Mouse (Mus musculus) stomach, embryonic 16.5 days (tissue): ENCODE measurements around the gene 2310022A10Rik. TPM values are rescaled to one million over a fixed set of nuclear protein-coding genes. Genes with fewer than 3 reads are reported as not detected.
A peak's percentile ranks its signal among the peaks of the same experiment; 100 is the strongest.

ENCODE experiments used
- ATAC-seq: fragments of 200-750 bp; cut with Nextera tagmentation; 2 replicates; pipeline ENCODE4 v1.8.0; 2017; ENCODE audit warnings: moderate number of reproducible peaks, moderate TSS enrichment; ENCODE audit not compliant: insufficient read depth, low FRiP score
- H3K27ac ChIP-seq: fragments of 300-500 bp; sonication (generic); 2 replicates; pipeline ENCODE4 v1.5.1; 2014; ENCODE audit warnings: low read length
- H3K27me3 ChIP-seq: fragments of 300-500 bp; sonication (generic); 2 replicates; pipeline ENCODE4 v1.6.1; 2014; ENCODE audit warnings: low read length, control low read depth, mixed read lengths; ENCODE audit not compliant: control insufficient read depth, insufficient read depth
- H3K36me3 ChIP-seq: fragments of 300-500 bp; sonication (generic); 2 replicates; pipeline ENCODE4 v1.6.1; 2014; ENCODE audit warnings: low read length; ENCODE audit not compliant: control insufficient read depth, insufficient read depth
- H3K4me1 ChIP-seq: fragments of 300-500 bp; sonication (generic); 2 replicates; pipeline ENCODE4 v1.6.1; 2014; ENCODE audit warnings: low read length, control low read depth, mixed read lengths; ENCODE audit not compliant: control insufficient read depth, insufficient read depth
- H3K4me2 ChIP-seq: fragments of 300-500 bp; sonication (generic); 2 replicates; pipeline ENCODE4 v1.6.1; 2014; ENCODE audit warnings: low read depth, low read length, mixed read lengths
- H3K4me3 ChIP-seq: fragments of 300-500 bp; sonication (generic); replicated peaks from 2 replicates; pipeline ENCODE4 v1.5.1; 2014; ENCODE audit warnings: mild to moderate bottlenecking, low read length
- H3K9ac ChIP-seq: fragments of 300-500 bp; sonication (generic); 2 replicates; pipeline ENCODE4 v1.6.1; 2014; ENCODE audit warnings: low read length
- H3K9me3 ChIP-seq: fragments of 300-500 bp; sonication (generic); replicated peaks from 2 replicates; pipeline ENCODE4 v1.6.1; 2016; ENCODE audit warnings: low read length, control low read depth; ENCODE audit not compliant: control insufficient read depth
- WGBS: fragments of 180-500 bp; shearing (Covaris S2); extraction: QIAGEN DNeasy Blood & Tissue Kit; methylation state at CpG from one replicate; pipeline ENCODE4 v1.1.7; 2014; 5-methylcytosine and 5-hydroxymethylcytosine counted together
- polyA plus RNA-seq: library from polyadenylated mRNA; unstranded; fragments of >200 nt; fragmentation: Nextera tagmentation; extraction: Ambion mirVana; gene quantifications from 2 replicates; pipeline ENCODE4 v1.2.1, GENCODE M21; 2015

2310022A10Rik gene
- polyA plus RNA-seq, 1 experiment from 2014 or later, result 25.6 TPM

DNA sequence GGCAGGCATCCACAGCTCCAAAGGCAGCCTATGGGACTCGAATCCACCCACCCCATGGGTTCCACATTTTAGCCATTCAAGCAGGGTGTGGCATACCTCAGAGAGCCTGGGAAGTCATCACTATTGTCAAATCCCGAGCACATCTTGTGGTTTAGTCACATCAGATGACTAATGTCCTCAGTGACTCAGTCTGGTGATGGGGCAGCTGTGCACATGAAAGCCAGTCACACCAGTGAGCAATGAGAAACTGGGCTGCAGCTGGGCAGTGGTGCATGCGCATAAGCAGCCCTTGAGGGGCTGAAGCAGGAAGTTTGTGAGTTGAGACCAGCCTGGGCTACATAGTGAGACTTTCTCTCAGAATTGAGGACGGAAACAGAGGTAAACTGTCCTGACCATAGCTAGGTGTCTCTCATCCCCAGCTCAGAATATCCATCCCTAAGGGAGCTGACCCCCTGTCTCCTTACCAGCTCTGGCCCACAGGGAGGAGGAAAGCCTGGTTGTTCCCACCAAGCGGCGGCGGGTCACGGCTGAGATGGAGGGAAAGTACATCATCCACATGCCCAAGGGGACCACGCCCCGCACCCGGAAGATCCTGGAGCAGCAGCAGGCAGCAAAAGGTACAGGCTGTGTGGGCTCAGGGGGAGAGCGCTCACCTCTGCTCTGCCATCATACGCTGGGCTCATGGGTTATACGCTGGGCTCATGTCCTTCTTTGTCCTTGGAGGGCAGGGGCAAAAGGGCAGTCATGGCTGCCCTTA, 21.3 kb downstream of the 2310022A10Rik start:
- 90% methylated on average over 14 of the region's 14 CpGs for WGBS
- Histone ChIP-seq H3K36me3 (peaks cover 4% of the 10 kb centered on the region), H3K27me3 (no peaks in the 10 kb centered on the region), H3K9me3 (no peaks in the 10 kb centered on the region), H3K4me3 (no peak overlapping the region), H3K27ac (no peak overlapping the region), H3K4me2 (no peak overlapping the region), H3K4me1 (no peaks in the 10 kb centered on the region), H3K9ac (no peak overlapping the region)
- peak; percentile 8; the same call in 1 of the 2 replicates for ATAC-seq

DNA sequence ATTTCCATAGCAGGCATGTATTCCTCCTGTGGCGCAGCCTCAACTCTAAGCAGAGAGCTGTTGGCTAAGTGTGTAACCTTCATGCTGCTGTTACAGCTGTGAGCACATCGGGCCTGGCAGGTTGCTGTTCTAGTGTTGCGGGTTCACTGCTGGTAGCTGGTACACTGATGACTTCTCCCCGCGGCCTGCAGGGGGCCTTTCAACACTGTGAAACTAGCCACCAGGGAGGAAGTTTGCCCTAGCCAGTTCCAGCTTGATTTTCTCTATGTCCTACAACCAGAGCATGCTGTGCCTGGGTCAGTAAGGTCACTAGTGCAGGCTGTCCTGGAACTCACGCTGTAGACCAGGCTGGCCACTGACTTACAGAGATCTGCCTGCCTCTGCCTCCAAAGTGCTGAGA, 23.9 kb downstream of the 2310022A10Rik start:
- ATAC-seq, result no peak
- Histone ChIP-seq H3K4me1 (no peaks in the 10 kb centered on the region), H3K4me2 (no peak overlapping the region), H3K9me3 (no peaks in the 10 kb centered on the region), H3K27me3 (no peaks in the 10 kb centered on the region), H3K27ac (no peak overlapping the region), H3K9ac (no peak overlapping the region), H3K36me3 (no peaks in the 10 kb centered on the region; the same call in none of the 2 replicates), H3K4me3 (no peak overlapping the region)
- 66% methylated on average over 6 of the region's 6 CpGs for WGBS

DNA sequence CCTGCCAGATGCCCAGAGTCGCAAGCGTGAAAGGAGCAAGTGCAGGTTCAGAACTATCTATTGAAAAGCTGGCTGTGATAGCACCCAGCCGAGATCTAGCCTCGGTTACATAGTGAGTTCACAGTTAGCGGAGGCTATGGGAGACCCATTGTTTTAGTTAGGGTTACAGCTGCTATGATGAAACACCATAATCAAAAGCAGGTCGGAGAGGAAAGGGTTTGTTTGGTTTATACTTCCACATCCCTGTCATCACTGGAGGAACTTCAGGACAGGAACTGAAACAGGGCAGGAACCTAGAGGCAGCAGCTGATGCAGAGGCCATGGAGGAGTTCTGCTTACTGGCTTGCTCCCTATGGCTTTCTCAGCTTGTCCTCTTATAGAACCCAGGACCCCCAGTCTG, 24.6 kb downstream of the 2310022A10Rik start:
- H3K4me2 ChIP-seq, result no peak overlapping the region
- no peaks in the 10 kb centered on the region for H3K27me3 ChIP-seq
- H3K27ac ChIP-seq, result no peak overlapping the region
- no peak overlapping the region for H3K9ac ChIP-seq
- no peaks in the 10 kb centered on the region for H3K9me3 ChIP-seq
- no peak for ATAC-seq
- H3K4me1 ChIP-seq, result no peaks in the 10 kb centered on the region
- no peaks in the 10 kb centered on the region; the same call in none of the 2 replicates for H3K36me3 ChIP-seq
- no peak overlapping the region for H3K4me3 ChIP-seq
- WGBS, result 91% methylated on average over 6 of the region's 6 CpGs

DNA sequence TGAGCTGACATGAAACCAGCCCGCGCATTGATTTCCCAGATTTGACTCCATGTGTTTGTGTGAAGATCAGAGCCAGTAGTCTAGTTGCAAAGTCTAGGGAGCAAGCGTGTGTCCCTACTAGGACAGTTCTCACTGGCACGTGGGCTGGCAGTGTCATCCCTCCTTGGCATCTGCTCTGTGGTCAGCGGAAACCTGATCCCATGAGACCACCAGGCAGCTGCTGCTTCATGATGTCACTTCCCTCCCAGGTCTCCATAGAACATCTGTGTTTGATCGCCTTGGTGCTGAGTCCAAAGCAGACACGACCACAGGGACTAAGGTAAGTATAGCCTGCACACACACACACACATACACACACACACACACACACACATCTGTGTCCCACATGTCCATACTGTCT, 25.4 kb downstream of the 2310022A10Rik start:
- ATAC-seq, result no peak
- Histone ChIP-seq H3K9ac (no peak overlapping the region), H3K9me3 (no peaks in the 10 kb centered on the region), H3K36me3 (no peaks in the 10 kb centered on the region; the same call in none of the 2 replicates), H3K4me1 (no peaks in the 10 kb centered on the region), H3K4me3 (no peak overlapping the region), H3K27ac (no peak overlapping the region), H3K27me3 (no peaks in the 10 kb centered on the region), H3K4me2 (no peak overlapping the region)
- WGBS, result 84% methylated on average over 7 of the region's 7 CpGs

DNA sequence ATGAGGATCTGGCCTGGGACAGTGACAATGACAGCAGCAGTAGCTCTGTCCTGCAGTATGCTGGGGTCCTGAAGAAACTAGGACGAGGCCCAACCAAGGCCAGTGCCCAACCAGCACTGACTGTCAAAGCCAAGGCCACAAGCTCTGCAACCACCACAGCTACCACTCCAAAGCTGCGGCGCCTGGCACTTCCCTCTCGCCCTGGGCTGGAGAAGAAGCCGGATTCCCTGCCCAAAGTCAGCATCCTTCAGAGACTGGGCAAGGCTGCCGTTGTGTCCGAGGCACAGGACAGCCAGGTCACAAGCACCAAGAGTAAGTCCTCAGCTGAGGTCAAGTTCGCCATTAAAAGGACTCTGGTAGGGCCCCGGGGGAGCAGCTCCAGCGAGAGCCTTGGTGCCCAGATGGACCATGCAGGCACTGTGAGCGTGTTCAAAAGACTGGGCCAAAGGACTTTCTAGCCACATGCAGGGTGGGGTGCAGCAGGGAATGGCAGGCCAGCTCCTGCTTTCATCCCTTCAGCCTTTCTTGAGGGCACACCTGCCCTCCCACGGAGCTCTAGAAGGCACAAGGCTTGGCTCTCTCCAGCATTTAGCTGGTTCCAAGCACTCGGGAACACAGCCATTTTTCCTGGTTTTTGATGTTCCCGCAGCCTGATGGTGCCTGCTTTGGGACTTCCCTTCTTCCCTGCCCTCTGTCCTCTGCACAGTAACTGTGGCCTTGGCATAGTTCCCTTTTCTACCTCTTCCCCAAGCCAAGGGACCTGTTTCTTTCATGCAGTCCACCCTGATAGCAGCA, 27.5 kb downstream of the 2310022A10Rik start:
- Histone ChIP-seq H3K9ac (no peak overlapping the region), H3K4me2 (no peak overlapping the region), H3K4me3 (no peak overlapping the region), H3K4me1 (no peaks in the 10 kb centered on the region), H3K27me3 (no peaks in the 10 kb centered on the region), H3K9me3 (no peaks in the 10 kb centered on the region), H3K36me3 (peaks cover 4% of the 10 kb centered on the region), H3K27ac (no peak overlapping the region)
- WGBS, result 91% methylated on average over 14 of the region's 14 CpGs
- ATAC-seq, result no peak

DNA sequence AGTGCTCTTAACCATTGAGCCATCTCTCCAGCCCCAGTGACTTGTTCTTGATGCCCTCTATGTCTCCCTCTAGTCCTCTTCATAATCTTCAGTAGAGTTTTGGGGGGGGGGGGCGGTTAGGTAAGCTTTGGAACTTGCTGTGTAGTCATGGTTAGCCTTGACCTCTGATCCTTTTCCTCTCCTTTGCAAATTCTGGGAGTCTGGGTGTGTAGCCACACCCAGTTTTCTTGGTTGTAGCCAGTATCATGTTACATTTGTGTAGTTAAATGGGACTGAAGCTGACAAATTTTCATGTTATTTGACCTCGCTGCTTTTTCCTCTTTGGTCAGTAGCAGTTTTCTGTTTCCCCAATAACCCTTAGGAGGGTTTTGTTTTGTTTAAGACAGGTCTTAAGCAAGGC, 33.8 kb downstream of the 2310022A10Rik start:
- Histone ChIP-seq H3K4me1 (no peaks in the 10 kb centered on the region), H3K9me3 (no peaks in the 10 kb centered on the region), H3K36me3 (0 out of 2 replicates have a peak, but pooled peaks cover 4% of the 10 kb centered on the region), H3K4me3 (no peak overlapping the region), H3K9ac (no peak overlapping the region), H3K27me3 (no peaks in the 10 kb centered on the region), H3K27ac (no peak overlapping the region), H3K4me2 (no peak overlapping the region)
- WGBS, result 62% methylated on average over 2 of the region's 2 CpGs
- no peak for ATAC-seq

DNA sequence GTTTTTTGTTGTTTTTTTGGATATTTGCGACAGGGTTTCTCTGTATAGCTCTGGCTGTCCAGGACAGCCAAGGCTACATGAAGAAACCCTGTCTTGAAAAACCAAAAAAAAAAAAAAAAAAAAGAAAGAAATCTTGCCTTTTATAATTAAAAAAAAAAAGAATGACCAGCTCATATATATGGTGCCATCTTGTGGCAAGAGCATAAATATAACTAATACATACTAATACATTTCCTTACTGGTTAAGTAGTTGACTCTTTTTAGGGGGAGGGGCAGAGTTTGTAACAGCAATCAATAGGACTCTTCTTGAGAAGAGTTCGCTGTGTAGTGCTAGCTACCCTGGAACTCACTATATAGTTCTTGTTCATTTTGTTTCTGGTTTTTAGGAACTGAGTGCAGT, 34.7 kb downstream of the 2310022A10Rik start:
- no peaks in the 10 kb centered on the region for H3K27me3 ChIP-seq
- H3K27ac ChIP-seq, result no peak overlapping the region
- H3K4me1 ChIP-seq, result peaks cover 5% of the 10 kb centered on the region
- H3K9me3 ChIP-seq, result no peaks in the 10 kb centered on the region
- no peak for ATAC-seq
- no peak overlapping the region for H3K4me3 ChIP-seq
- WGBS, result 73% methylated on average over 2 of the region's 2 CpGs
- H3K9ac ChIP-seq, result no peak overlapping the region
- 0 out of 2 replicates have a peak, but pooled peaks cover 4% of the 10 kb centered on the region for H3K36me3 ChIP-seq
- no peak overlapping the region for H3K4me2 ChIP-seq

DNA sequence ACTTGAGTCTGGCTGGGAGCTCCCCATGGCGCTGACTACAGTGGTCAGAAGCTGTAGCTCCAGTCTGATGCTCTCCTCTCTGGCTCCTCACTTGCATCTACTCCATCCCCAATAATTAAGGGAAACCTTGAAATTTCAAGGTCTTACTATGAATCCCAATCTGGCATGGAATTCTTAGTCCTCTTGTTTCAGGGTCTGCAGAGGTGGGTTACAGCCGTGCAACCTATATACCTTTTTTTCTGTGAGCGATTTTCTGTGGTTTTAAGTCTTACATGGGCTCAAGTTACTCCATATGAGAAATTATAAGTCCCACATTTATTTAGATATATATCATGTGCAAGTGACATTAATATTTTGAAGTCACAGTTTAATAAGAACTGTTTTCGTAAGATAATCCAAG, 37.1 kb downstream of the 2310022A10Rik start:
- no peaks in the 10 kb centered on the region for H3K9me3 ChIP-seq
- peaks cover 15% of the 10 kb centered on the region for H3K4me1 ChIP-seq
- H3K27me3 ChIP-seq, result no peaks in the 10 kb centered on the region
- no peaks in the 10 kb centered on the region for H3K36me3 ChIP-seq
- WGBS, result 92% methylated on average over 4 of the region's 4 CpGs
- no peak overlapping the region for H3K4me3 ChIP-seq
- ATAC-seq, result no peak
- H3K9ac ChIP-seq, result no peak overlapping the region
- H3K4me2 ChIP-seq, result no peak overlapping the region
- no peak overlapping the region for H3K27ac ChIP-seq

DNA sequence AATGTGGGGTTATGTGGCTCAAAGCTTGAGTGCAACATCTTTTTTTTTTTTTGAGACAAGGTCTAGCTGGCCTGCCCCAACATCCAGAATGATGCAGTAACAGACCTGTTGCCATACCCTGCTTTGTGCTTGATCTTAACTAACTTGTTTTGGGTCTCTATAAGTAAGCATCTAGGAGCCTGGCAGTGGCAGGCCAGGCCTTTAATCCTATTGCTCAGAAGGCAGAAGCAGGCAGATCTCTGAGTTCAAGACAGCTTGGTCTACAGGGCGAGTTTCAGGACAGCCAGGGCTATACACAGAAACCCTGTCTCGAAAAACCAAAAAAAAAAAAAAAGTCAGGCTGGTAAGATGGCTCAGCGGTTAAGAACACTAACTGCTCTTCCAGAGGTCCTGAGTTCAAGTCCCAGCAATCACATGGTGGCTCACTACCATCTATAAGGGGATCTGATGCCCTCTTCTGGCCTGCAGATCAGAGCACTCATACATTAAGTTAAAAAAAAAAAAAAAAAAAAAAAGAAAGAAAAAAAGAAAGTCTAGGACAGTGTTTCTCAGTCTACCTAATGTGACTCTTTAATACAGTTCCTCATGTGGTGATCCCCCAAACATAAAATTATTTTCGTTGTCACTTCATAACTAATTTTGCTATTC, 37.7 kb downstream of the 2310022A10Rik start:
- Histone ChIP-seq H3K9me3 (no peaks in the 10 kb centered on the region), H3K4me3 (peak overlapping the region; percentile 86), H3K9ac (peak overlapping the region; percentile 55), H3K4me1 (peaks cover 15% of the 10 kb centered on the region), H3K27ac (peak overlapping the region; percentile 99), H3K36me3 (no peaks in the 10 kb centered on the region), H3K4me2 (peak overlapping the region; percentile 58), H3K27me3 (no peaks in the 10 kb centered on the region)
- WGBS, result 54% methylated on average over 4 of the region's 4 CpGs
- no peak for ATAC-seq
